Mouse (Mus musculus) kidney, postnatal 4 days (tissue): ENCODE results near the gene Stx1b.
A peak's percentile ranks its signal among the peaks of the same experiment; 100 is the strongest.
"Not testable (repeated sequence)": the region's sequence is repeated elsewhere in the genome, so short reads cannot be mapped to it uniquely, and the experiment has no call there.

Experiments
- DNase-seq, 2 experiments: peaks; one replicate each; pipeline ENCODE4 v3.0.0; 2021; ENCODE audit warnings: mixed read lengths in 2 of 2

The Stx1b gene

GRCm38 (mm10) chr7:127824176-127824871 lies at the start of gene Stx1b, which contains the start of gene Stx4a:
Stx1b (minus strand) TSS chr7:127824549.
Stx4a (plus strand) TSS chr7:127824294.
- DNase-seq = peak; percentile 75 to 82

GRCm38 (mm10) chr7:127870136-127870821 lies 45.9 kb upstream of the Stx1b start:
- no peak for DNase-seq

- peak; percentile 34 to 53 for DNase-seq
Measured at GRCm38 (mm10) chr7:127869149-127869810, 44.9 kb upstream of the Stx1b start.

GRCm38 (mm10) chr7:127867641-127868040 lies 43.3 kb upstream of the Stx1b start:
- no peak for DNase-seq

GRCm38 (mm10) chr7:127866434-127866833 lies 42.1 kb upstream of the Stx1b start:
- no peak for DNase-seq

- no peak for DNase-seq
Measured at GRCm38 (mm10) chr7:127858258-127858657, 33.9 kb upstream of the Stx1b start.

GRCm38 (mm10) chr7:127850906-127851305 lies 26.6 kb upstream of the Stx1b start:
- no peak for DNase-seq

GRCm38 (mm10) chr7:127849973-127850875 lies 25.9 kb upstream of the Stx1b start:
- no peak for DNase-seq

GRCm38 (mm10) chr7:127842001-127842718 lies 17.8 kb upstream of the Stx1b start:
- peak; percentile 82 to 90 for DNase-seq

- DNase-seq = peak; percentile 94 to 97
Measured at GRCm38 (mm10) chr7:127841340-127842000, 17.1 kb upstream of the Stx1b start.

- peak; percentile 66 to 78 for DNase-seq
Measured at GRCm38 (mm10) chr7:127840886-127841285, 16.5 kb upstream of the Stx1b start.

GRCm38 (mm10) chr7:127840031-127840430 lies 15.7 kb upstream of the Stx1b start:
- DNase-seq = not testable (repeated sequence)

- not testable (repeated sequence) for DNase-seq
Measured at GRCm38 (mm10) chr7:127837878-127838277, 13.5 kb upstream of the Stx1b start.

- no peak for DNase-seq
Measured at GRCm38 (mm10) chr7:127837473-127837872, 13.1 kb upstream of the Stx1b start.

GRCm38 (mm10) chr7:127835550-127835949 lies 11.2 kb upstream of the Stx1b start:
- no peak for DNase-seq

GRCm38 (mm10) chr7:127823236-127824171 lies 845 bp downstream of the Stx1b start:
- peak in 1 of 2 experiments; percentile 38 for DNase-seq

- no peak for DNase-seq
Measured at GRCm38 (mm10) chr7:127822494-127822893, 1.9 kb downstream of the Stx1b start.

GRCm38 (mm10) chr7:127820836-127821509 lies 3.4 kb downstream of the Stx1b start:
- peak; percentile 33 to 52 for DNase-seq

- no peak for DNase-seq
Measured at GRCm38 (mm10) chr7:127817776-127818175, 6.6 kb downstream of the Stx1b start.
